Mouse (Mus musculus): ENCODE measurements at regions not wholly inside any gene's neighbourhood (a gene's known extent, or its start where the extent isn't known, plus 50 kb on each side); places are given as distances from the start of the nearest gene placed in this dataset.
"Not testable (repeated sequence)": the region's sequence is repeated elsewhere in the genome, so short reads cannot be mapped to it uniquely, and the experiment has no call there.

GRCm38 (mm10) chr5:148776796-148777659 is 152.1 kb downstream of the Katnal1 start:
- no peak for DNase-seq (ENCODE audit: low spot score)

GRCm38 (mm10) chr5:148775232-148775631 is 153.9 kb downstream of the Katnal1 start:
- no peak for DNase-seq (ENCODE audit: low spot score)

- no peak for DNase-seq (ENCODE audit: low spot score)
Measured at GRCm38 (mm10) chr5:148774446-148774845, 154.7 kb downstream of the Katnal1 start.

- DNase-seq (ENCODE audit: low spot score): no peak
Measured at GRCm38 (mm10) chr5:148769452-148769851, 159.7 kb downstream of the Katnal1 start.

- no peak for DNase-seq (ENCODE audit: low spot score)
Measured at GRCm38 (mm10) chr5:148768346-148768745, 160.8 kb downstream of the Katnal1 start.

- no peak for DNase-seq (ENCODE audit: low spot score)
Measured at GRCm38 (mm10) chr5:148765993-148766392, 163.1 kb downstream of the Katnal1 start.

- no peak for DNase-seq (ENCODE audit: low spot score)
Measured at GRCm38 (mm10) chr5:148760108-148760507, 169.0 kb downstream of the Katnal1 start.

GRCm38 (mm10) chr5:148758786-148759185 is 170.3 kb downstream of the Katnal1 start:
- no peak for DNase-seq (ENCODE audit: low spot score)

GRCm38 (mm10) chr5:148757715-148758114 is 171.4 kb downstream of the Katnal1 start:
- DNase-seq (ENCODE audit: low spot score): no peak

- no peak for DNase-seq (ENCODE audit: low spot score)
Measured at GRCm38 (mm10) chr5:148757236-148757635, 171.9 kb downstream of the Katnal1 start.

GRCm38 (mm10) chr5:148756246-148756930 is 172.7 kb downstream of the Katnal1 start:
- DNase-seq (ENCODE audit: low spot score): no peak

- DNase-seq (ENCODE audit: low spot score): no peak
Measured at GRCm38 (mm10) chr5:148755807-148756206, 173.3 kb downstream of the Katnal1 start.

GRCm38 (mm10) chr5:148754896-148755295 is 174.2 kb downstream of the Katnal1 start:
- no peak for DNase-seq (ENCODE audit: low spot score)

GRCm38 (mm10) chr5:148754363-148754762 is 174.8 kb downstream of the Katnal1 start:
- no peak for DNase-seq (ENCODE audit: low spot score)

GRCm38 (mm10) chr5:148753457-148753856 is 175.7 kb downstream of the Katnal1 start:
- DNase-seq (ENCODE audit: low spot score): no peak

GRCm38 (mm10) chr5:148751980-148752379 is 177.1 kb downstream of the Katnal1 start:
- no peak for DNase-seq (ENCODE audit: low spot score)

- no peak for DNase-seq (ENCODE audit: low spot score)
Measured at GRCm38 (mm10) chr5:148750002-148750734, 179.0 kb downstream of the Katnal1 start.

GRCm38 (mm10) chr5:148747972-148748764 is 181.0 kb downstream of the Katnal1 start:
- DNase-seq (ENCODE audit: low spot score): no peak

GRCm38 (mm10) chr5:148747549-148747948 is 181.6 kb downstream of the Katnal1 start:
- DNase-seq (ENCODE audit: low spot score): no peak

- not testable (repeated sequence) for DNase-seq (ENCODE audit: low spot score)
Measured at GRCm38 (mm10) chr5:148746726-148747125, 182.4 kb downstream of the Katnal1 start.

GRCm38 (mm10) chr5:148744676-148745391 is 184.3 kb downstream of the Katnal1 start:
- no peak for DNase-seq (ENCODE audit: low spot score)

All from embryo, embryonic 10 days (tissue).